19 mouse cellular contexts compared by ENCODE assay signal in the genomic region with DNA sequence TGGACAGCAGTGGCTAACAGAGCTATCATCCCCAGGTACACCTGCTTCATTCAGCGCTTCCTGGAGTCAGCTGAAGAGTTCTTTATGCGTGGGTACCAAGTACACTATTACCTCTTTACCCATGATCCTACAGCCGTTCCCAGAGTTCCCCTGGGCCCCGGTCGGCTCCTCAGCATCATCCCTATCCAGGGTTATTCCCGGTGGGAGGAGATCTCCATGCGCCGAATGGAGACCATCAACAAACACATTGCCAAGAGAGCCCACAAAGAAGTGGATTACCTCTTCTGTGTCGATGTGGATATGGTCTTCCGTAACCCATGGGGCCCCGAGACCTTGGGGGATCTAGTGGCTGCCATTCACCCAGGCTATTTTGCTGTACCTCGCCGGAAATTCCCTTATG. TPM values are rescaled to one million over a fixed set of nuclear protein-coding genes. Genes with fewer than 3 reads are reported as not detected.
"Had no signal": no experiment of that assay in that cellular context is flagged by ENCODE, and none has a peak within 500 bp of the region (broad histone marks: within the 10 kb centered on the region; RNA-seq: fewer than 3 reads in every experiment).

No protein-coding gene starts in this region.

- H3K9ac ChIP-seq: limb, embryonic 12.5 days; liver, embryonic 14.5 days; midbrain, embryonic 13.5 days had no signal

- H3K4me3 ChIP-seq: layer of hippocampus, adult 2 months; limb, embryonic 12.5 days; midbrain, embryonic 13.5 days had no signal

- H3K9me3 ChIP-seq: limb, embryonic 12.5 days; midbrain, embryonic 13.5 days had no signal

- DNase-seq: kidney, adult 8-10 months; kidney, postnatal 4 days; liver; lung, adult 2 months; lung, postnatal 36 days; right cerebral cortex, postnatal 25 days; spleen, adult 18-20 months; thymus, postnatal 14 days had no signal

- H3K4me1 ChIP-seq: limb, embryonic 12.5 days; midbrain, embryonic 13.5 days had no signal

- ATAC-seq: inflammation-experienced regulatory T-cells, adult 6 months; intestine, postnatal 0 days; lung, postnatal 0 days; midbrain, embryonic 13.5 days had no signal

- H3K4me2 ChIP-seq: limb, embryonic 12.5 days; midbrain, embryonic 13.5 days had no signal

- H3K27ac ChIP-seq: kidney, postnatal 0 days; layer of hippocampus, adult 2 months; limb, embryonic 12.5 days; liver, embryonic 14.5 days; midbrain, embryonic 13.5 days had no signal

- H3K36me3 ChIP-seq: limb, embryonic 12.5 days; midbrain, embryonic 13.5 days had no signal

- H3K27me3 ChIP-seq: midbrain, embryonic 13.5 days had no signal

RNA-seq across cellular contexts. Expression of a gene that starts 1.2 kb away (rescaled TPM):
- total RNA-seq: megakaryocyte progenitor cell, adult 5-6 weeks; midbrain, postnatal 0 days had no signal
- polyA plus RNA-seq: inflammation-experienced regulatory T-cells, adult 6 months; liver, embryonic 14.5 days; neural tube, embryonic 14.5 days had no signal

RNA-seq across cellular contexts. Expression of a gene that starts 8.0 kb away (rescaled TPM):
- total RNA-seq: megakaryocyte progenitor cell, adult 5-6 weeks had no signal
- polyA plus RNA-seq: inflammation-experienced regulatory T-cells, adult 6 months had no signal

RNA-seq across cellular contexts. Expression of a gene that starts 38.5 kb away (rescaled TPM):
- total RNA-seq: megakaryocyte progenitor cell, adult 5-6 weeks had no signal
- polyA plus RNA-seq: intestine, postnatal 0 days; liver, embryonic 14.5 days had no signal
